Mouse (Mus musculus): ENCODE measurements at regions not wholly inside any gene's neighbourhood (a gene's known extent, or its start where the extent isn't known, plus 50 kb on each side); places are given as distances from the start of the nearest gene placed in this dataset.
"Not testable (repeated sequence)": the region's sequence is repeated elsewhere in the genome, so short reads cannot be mapped to it uniquely, and the experiment has no call there.

DNA sequence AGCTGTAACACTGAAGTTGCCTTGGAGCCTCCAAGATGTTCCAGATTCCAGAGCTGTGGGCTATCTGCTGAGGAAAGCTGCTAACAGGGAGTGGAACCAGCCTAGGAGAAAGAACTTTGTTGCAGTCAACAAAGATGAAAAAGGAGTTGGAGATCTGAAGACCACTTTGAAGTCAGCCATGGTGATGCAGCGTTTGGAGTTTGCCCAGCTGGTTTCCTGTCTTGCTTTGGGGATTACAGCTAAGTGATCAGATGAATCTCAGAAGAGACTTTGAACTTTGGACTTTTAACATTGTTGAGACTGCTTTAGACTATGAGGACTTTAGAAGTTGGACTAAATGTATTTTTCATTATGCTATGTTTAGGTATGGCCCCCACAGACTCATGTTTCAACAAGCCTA is 297.6 kb downstream of the Gadd45g start:
- H3K9me3 ChIP-seq (ENCODE audit: control insufficient read depth, low read length); H3K27ac ChIP-seq (replicated peaks; ENCODE audit: low read depth, low read length); H3K4me3 ChIP-seq (replicated peaks; ENCODE audit: low read depth, low read length); ATAC-seq (ENCODE audit: low FRiP score, low TSS enrichment); DNase-seq; H3K9ac ChIP-seq (replicated peaks; ENCODE audit: low read length); H3K27me3 ChIP-seq (ENCODE audit: control insufficient read depth, insufficient read depth, low read length); H3K4me2 ChIP-seq (ENCODE audit: low read length); H3K36me3 ChIP-seq (ENCODE audit: control insufficient read depth, insufficient read depth, low read length); H3K4me1 ChIP-seq (ENCODE audit: control insufficient read depth, insufficient read depth, low read length): not testable (repeated sequence)
- 85% methylated on average over 1 of the region's 1 CpGs for WGBS

DNA sequence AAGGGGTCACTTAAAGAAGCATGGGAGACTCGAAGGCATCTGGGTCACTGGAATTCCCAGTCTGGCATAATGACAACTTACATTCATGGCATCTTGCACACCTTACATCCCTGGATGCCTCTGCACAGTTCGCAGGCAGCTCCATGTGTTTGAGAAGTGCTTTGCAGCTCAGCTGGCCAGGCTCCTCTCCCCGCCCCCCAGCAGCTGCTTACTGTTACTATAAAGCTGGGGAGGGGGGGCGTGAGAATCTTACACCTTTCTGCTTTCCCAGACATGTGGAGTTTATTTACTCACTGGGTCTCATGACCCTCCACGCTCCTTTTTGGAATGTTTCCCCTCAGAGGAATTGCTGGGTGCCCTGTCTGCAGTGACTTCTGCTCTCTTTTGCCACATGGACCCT is 299.4 kb downstream of the Gadd45g start:
- WGBS, result 89% methylated on average over 5 of the region's 5 CpGs
- H3K4me3 ChIP-seq (replicated peaks; ENCODE audit: low read depth, low read length), result no peak overlapping the region
- H3K36me3 ChIP-seq (ENCODE audit: control insufficient read depth, insufficient read depth, low read length), result no peaks in the 10 kb centered on the region
- no peak overlapping the region for H3K9ac ChIP-seq (replicated peaks; ENCODE audit: low read length)
- no peak overlapping the region for H3K27ac ChIP-seq (replicated peaks; ENCODE audit: low read depth, low read length)
- no peak overlapping the region for H3K4me2 ChIP-seq (ENCODE audit: low read length)
- no peak for DNase-seq
- no peak for ATAC-seq (ENCODE audit: low FRiP score, low TSS enrichment)
- H3K27me3 ChIP-seq (ENCODE audit: control insufficient read depth, insufficient read depth, low read length), result no peaks in the 10 kb centered on the region
- H3K9me3 ChIP-seq (ENCODE audit: control insufficient read depth, low read length), result no peaks in the 10 kb centered on the region
- H3K4me1 ChIP-seq (ENCODE audit: control insufficient read depth, insufficient read depth, low read length), result no peaks in the 10 kb centered on the region

DNA sequence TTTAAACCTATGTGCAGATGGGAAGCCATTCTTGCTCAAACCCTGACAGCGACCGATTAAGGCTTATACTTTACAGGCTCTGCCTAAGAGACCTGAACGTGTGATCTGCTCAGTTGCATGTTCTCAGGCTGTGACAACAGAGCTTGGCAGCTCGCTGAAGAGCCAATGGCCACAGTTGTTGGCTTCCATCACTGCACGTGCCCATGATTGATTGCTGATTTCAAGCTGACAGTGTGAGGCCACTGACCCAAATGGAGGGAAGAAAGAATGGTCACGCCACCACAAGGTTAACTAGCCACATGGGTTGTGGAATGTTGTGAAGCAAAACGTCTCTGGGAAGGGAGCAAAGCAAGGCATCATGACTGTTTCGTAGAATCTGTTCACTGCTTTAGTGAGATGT is 303.8 kb downstream of the Gadd45g start:
- Histone ChIP-seq H3K36me3 (ENCODE audit: control insufficient read depth, insufficient read depth, low read length) (no peaks in the 10 kb centered on the region), H3K4me2 (ENCODE audit: low read length) (no peak overlapping the region), H3K9me3 (ENCODE audit: control insufficient read depth, low read length) (no peaks in the 10 kb centered on the region), H3K4me3 (replicated peaks; ENCODE audit: low read depth, low read length) (no peak overlapping the region), H3K9ac (replicated peaks; ENCODE audit: low read length) (no peak overlapping the region), H3K27me3 (ENCODE audit: control insufficient read depth, insufficient read depth, low read length) (no peaks in the 10 kb centered on the region), H3K27ac (replicated peaks; ENCODE audit: low read depth, low read length) (no peak overlapping the region), H3K4me1 (ENCODE audit: control insufficient read depth, insufficient read depth, low read length) (0 out of 2 replicates have a peak, but pooled peaks cover 9% of the 10 kb centered on the region)
- ATAC-seq (ENCODE audit: low FRiP score, low TSS enrichment), result no peak
- 89% methylated on average over 8 of the region's 8 CpGs for WGBS
- DNase-seq, result no peak

DNA sequence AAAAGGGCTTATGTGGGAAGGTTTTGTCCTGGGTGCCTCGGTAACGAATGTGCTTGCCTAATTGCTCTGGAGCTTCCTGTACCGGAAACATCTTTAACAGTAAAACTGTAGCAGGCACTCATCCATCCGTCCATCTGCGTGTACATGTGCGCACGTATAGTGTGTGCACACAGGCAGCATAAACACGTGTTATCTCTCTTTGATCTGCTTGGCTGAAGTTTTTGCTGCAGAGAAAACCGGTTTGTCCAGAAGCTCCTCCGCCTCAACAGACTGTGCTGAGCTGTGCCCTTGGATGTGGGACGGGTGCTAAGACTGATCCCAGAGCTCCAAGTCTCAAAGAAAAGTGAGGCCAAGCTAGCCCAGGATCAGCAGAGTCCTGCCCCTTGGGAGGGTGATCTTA is 305.3 kb downstream of the Gadd45g start:
- WGBS, result 85% methylated on average over 11 of the region's 11 CpGs
- H3K4me3 ChIP-seq (replicated peaks; ENCODE audit: low read depth, low read length), result no peak overlapping the region

DNA sequence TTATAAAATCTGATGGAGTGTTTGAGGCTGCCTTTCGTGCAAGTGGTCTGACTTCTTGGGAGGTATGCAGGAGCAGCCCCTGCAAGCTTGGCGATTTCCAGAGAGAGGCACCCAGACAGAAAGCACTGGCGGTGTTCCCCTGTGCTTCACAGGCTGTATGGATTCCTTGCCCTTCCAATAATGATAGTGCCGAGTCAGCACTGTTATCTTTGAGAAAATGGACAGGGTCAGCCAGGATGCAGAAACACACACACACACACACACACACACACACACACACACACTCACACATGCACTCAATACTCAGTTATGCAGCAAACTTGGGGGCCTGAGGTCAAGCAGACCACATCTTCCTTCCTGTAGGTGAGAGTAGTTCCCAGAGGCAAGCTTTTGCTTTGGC is 305.7 kb downstream of the Gadd45g start:
- Histone ChIP-seq H3K9ac (replicated peaks; ENCODE audit: low read length) (no peak overlapping the region), H3K27ac (replicated peaks; ENCODE audit: low read depth, low read length) (no peak overlapping the region), H3K4me1 (ENCODE audit: control insufficient read depth, insufficient read depth, low read length) (0 out of 2 replicates have a peak, but pooled peaks cover 9% of the 10 kb centered on the region), H3K9me3 (ENCODE audit: control insufficient read depth, low read length) (no peaks in the 10 kb centered on the region), H3K4me3 (replicated peaks; ENCODE audit: low read depth, low read length) (no peak overlapping the region), H3K27me3 (ENCODE audit: control insufficient read depth, insufficient read depth, low read length) (no peaks in the 10 kb centered on the region), H3K36me3 (ENCODE audit: control insufficient read depth, insufficient read depth, low read length) (no peaks in the 10 kb centered on the region), H3K4me2 (ENCODE audit: low read length) (no peak overlapping the region)
- no peak for DNase-seq
- ATAC-seq (ENCODE audit: low FRiP score, low TSS enrichment), result no peak
- WGBS, result 83% methylated on average over 4 of the region's 4 CpGs

More for the DNA sequence above, 305.3 kb downstream of the Gadd45g start:
- ATAC-seq (ENCODE audit: low FRiP score, low TSS enrichment) (no peak), DNase-seq (no peak)
- Histone ChIP-seq H3K36me3 (ENCODE audit: control insufficient read depth, insufficient read depth, low read length) (no peaks in the 10 kb centered on the region), H3K9me3 (ENCODE audit: control insufficient read depth, low read length) (no peaks in the 10 kb centered on the region), H3K4me1 (ENCODE audit: control insufficient read depth, insufficient read depth, low read length) (0 out of 2 replicates have a peak, but pooled peaks cover 9% of the 10 kb centered on the region), H3K27me3 (ENCODE audit: control insufficient read depth, insufficient read depth, low read length) (no peaks in the 10 kb centered on the region), H3K4me2 (ENCODE audit: low read length) (no peak overlapping the region), H3K9ac (replicated peaks; ENCODE audit: low read length) (no peak overlapping the region), H3K27ac (replicated peaks; ENCODE audit: low read depth, low read length) (no peak overlapping the region)

DNA sequence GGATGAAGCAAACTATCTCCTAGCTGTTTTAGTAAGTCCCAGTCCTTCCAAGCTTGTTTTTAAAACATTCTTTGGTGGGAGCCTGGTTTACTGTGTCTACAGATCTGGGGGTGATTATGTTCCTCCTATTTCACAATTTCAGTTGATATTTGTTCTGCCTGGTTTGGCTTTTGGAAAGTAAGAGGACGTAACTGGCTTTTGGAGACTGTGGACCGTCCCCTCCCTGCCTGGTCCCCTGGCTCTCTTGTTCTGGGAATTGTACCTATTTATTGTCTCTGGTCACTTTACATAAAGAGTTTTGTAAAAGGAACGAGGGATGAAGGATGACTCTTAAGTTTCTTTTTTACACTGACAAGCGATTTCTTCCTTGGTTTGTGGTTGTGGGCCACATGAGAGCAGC is 306.6 kb downstream of the Gadd45g start:
- H3K9me3 ChIP-seq (ENCODE audit: control insufficient read depth, low read length), result no peaks in the 10 kb centered on the region
- ATAC-seq (ENCODE audit: low FRiP score, low TSS enrichment), result no peak
- H3K4me2 ChIP-seq (ENCODE audit: low read length), result no peak overlapping the region
- no peak for DNase-seq
- H3K27ac ChIP-seq (replicated peaks; ENCODE audit: low read depth, low read length), result no peak overlapping the region
- no peak overlapping the region for H3K9ac ChIP-seq (replicated peaks; ENCODE audit: low read length)
- 78% methylated on average over 4 of the region's 4 CpGs for WGBS
- no peaks in the 10 kb centered on the region for H3K36me3 ChIP-seq (ENCODE audit: control insufficient read depth, insufficient read depth, low read length)
- H3K4me1 ChIP-seq (ENCODE audit: control insufficient read depth, insufficient read depth, low read length), result 0 out of 2 replicates have a peak, but pooled peaks cover 9% of the 10 kb centered on the region
- no peaks in the 10 kb centered on the region for H3K27me3 ChIP-seq (ENCODE audit: control insufficient read depth, insufficient read depth, low read length)
- H3K4me3 ChIP-seq (replicated peaks; ENCODE audit: low read depth, low read length), result no peak overlapping the region

DNA sequence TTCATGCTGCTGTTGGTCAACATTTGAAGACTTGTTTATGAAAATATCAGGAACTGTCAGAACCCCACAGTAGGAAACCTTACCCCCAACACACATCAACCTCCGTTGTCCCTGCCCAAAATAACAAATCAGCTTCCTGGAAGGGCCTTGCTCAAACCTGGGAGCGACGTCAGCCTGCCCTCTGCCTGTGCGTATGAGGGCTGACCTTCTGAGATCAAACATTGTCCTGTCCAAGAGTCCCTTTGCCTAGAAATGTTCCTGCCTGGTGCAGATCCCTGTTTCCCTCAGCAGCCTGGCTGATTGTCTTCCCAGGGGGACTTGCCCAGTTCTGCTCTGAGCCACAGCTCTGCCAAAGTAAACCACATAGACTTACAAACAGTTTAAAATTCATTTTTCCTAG is 307.1 kb downstream of the Gadd45g start:
- DNase-seq, result peak; percentile 1
- Histone ChIP-seq H3K27ac (replicated peaks; ENCODE audit: low read depth, low read length) (no peak overlapping the region), H3K4me2 (ENCODE audit: low read length) (no peak overlapping the region), H3K9ac (replicated peaks; ENCODE audit: low read length) (no peak overlapping the region), H3K4me1 (ENCODE audit: control insufficient read depth, insufficient read depth, low read length) (0 out of 2 replicates have a peak, but pooled peaks cover 9% of the 10 kb centered on the region), H3K9me3 (ENCODE audit: control insufficient read depth, low read length) (no peaks in the 10 kb centered on the region), H3K27me3 (ENCODE audit: control insufficient read depth, insufficient read depth, low read length) (no peaks in the 10 kb centered on the region), H3K4me3 (replicated peaks; ENCODE audit: low read depth, low read length) (no peak overlapping the region), H3K36me3 (ENCODE audit: control insufficient read depth, insufficient read depth, low read length) (no peaks in the 10 kb centered on the region)
- no peak for ATAC-seq (ENCODE audit: low FRiP score, low TSS enrichment)
- WGBS, result 75% methylated on average over 4 of the region's 4 CpGs

DNA sequence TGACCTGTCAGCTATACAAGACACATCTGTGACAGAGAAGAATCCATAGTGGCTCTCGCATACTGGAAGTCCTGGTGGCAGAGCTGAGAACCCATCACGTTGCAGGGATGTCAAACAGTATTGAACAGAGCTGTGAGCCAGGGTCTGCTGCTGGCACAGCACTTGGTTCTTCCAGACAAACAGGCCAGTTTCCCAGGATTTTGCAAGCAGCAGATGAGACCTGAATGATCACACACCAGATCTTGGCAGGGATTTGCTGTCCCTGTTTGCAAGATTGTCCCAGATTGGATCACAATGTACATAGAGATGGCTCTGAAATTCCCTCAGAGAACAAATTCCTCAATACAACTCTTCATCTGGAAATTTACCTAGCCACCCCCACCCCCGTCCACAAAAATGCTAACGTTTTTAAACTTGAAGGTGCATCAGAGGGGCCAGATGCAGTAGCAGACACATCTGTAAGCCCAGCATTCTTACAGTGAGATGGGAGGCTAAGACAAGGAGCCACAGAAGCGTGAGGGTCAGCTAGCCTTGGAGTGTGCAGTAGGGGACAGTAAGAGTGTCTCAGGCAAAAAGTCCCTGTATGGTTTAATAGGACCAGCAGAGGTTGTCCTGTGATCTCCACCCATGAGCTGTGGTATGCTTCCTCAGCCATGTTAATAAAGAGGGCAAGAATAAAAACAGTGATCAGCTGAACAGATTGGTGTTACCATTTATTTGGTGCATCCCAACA is 307.8 kb downstream of the Gadd45g start:
- WGBS, result 72% methylated on average over 5 of the region's 5 CpGs
- no peak for ATAC-seq (ENCODE audit: low FRiP score, low TSS enrichment)
- peak overlapping the region; percentile 3 for H3K4me2 ChIP-seq (ENCODE audit: low read length)
- H3K9ac ChIP-seq (replicated peaks; ENCODE audit: low read length), result no peak overlapping the region
- H3K4me1 ChIP-seq (ENCODE audit: control insufficient read depth, insufficient read depth, low read length), result 0 out of 2 replicates have a peak, but pooled peaks cover 9% of the 10 kb centered on the region
- no peaks in the 10 kb centered on the region for H3K36me3 ChIP-seq (ENCODE audit: control insufficient read depth, insufficient read depth, low read length)
- H3K4me3 ChIP-seq (replicated peaks; ENCODE audit: low read depth, low read length), result no peak overlapping the region
- H3K9me3 ChIP-seq (ENCODE audit: control insufficient read depth, low read length), result no peaks in the 10 kb centered on the region
- H3K27me3 ChIP-seq (ENCODE audit: control insufficient read depth, insufficient read depth, low read length), result no peaks in the 10 kb centered on the region
- peak; percentile 15 for DNase-seq
- no peak overlapping the region; the same call in 1 of the 2 replicates for H3K27ac ChIP-seq (replicated peaks; ENCODE audit: low read depth, low read length)
